In the genomic region with DNA sequence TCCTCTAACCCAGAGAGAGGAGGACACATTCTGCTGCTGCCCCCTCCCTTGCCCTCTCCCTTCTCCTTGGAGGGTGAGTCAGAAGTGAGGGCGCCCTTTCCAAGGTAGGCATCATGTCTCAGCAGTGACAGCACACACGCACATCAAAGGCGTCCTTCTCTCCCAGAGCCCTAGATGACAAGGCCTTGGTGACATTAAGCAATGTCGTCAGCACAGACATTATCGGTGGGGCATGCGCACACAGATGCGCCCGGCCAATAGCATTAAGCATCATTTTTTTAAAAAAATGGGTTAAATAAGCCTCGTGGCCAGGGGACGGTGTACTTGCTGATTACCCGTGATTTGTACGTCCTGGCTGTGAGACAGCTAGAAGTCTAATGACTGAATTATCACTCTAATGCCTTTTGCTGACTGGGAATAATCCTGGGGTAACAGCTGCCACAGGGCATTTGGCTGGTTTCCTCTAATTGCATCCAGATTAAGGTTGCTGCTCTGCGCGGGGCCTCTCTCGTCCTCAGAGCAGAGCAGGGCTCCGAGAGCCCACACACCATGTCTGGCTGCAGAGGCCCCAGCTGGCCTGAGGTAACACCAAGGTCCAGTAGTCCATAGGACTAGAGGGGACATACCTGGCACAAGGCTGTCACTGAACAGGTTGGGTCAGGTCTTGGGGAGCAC, we compare ENCODE assay signal across 11 mouse cellular contexts. TPM values are rescaled to one million over a fixed set of nuclear protein-coding genes. Genes with fewer than 3 reads are reported as not detected.
DNase-seq lines count a peak whose midpoint lies in the region; ATAC-seq and TF ChIP-seq lines count a peak whose summit lies in the region.
"Had no signal": no experiment of that assay in that cellular context is flagged by ENCODE, and none has a peak within 500 bp of the region (broad histone marks: within the 10 kb centered on the region; RNA-seq: fewer than 3 reads in every experiment).

No protein-coding gene starts in this region.

- no peak for ATAC-seq in embryonic facial prominence, embryonic 11.5 days (replicated peaks; ENCODE audit: insufficient number of reproducible peaks, low FRiP score, low TSS enrichment, low read depth)
- ATAC-seq in hindbrain, postnatal 0 days: no peak
- 0 out of 2 replicates have a peak, but pooled peaks have one; percentile 48 for ATAC-seq in midbrain, postnatal 0 days (ENCODE audit: low FRiP score)

- no peak for TF ChIP-seq CTCF in hindbrain, postnatal 0 days (IDR thresholded peaks at IDR 0.05; ENCODE audit: low read depth)
- TF ChIP-seq CTCF in midbrain, postnatal 0 days (IDR thresholded peaks at IDR 0.05): no peak

- WGBS in embryonic facial prominence, embryonic 11.5 days: 31% methylated on average over 16 of the region's 16 CpGs
- 46% methylated on average over 16 of the region's 16 CpGs for WGBS in hindbrain, postnatal 0 days
- 36% methylated on average over 16 of the region's 16 CpGs for WGBS in midbrain, postnatal 0 days

- H3K4me1 ChIP-seq in embryonic facial prominence, embryonic 11.5 days (ENCODE audit: control insufficient read depth, insufficient read depth, low read length): peaks cover 8% of the 10 kb centered on the region
- H3K4me1 ChIP-seq in hindbrain, postnatal 0 days (ENCODE audit: insufficient read depth, low read length): no peaks in the 10 kb centered on the region
- H3K4me1 ChIP-seq in midbrain, postnatal 0 days (ENCODE audit: insufficient read depth, low read length): no peaks in the 10 kb centered on the region

- H3K4me3 ChIP-seq in embryonic facial prominence, embryonic 11.5 days (ENCODE audit: low read depth, low read length): no peak overlapping the region
- no peak overlapping the region for H3K4me3 ChIP-seq in hindbrain, postnatal 0 days (ENCODE audit: low read length)
- H3K4me3 ChIP-seq in midbrain, postnatal 0 days (ENCODE audit: low read depth, low read length): no peak overlapping the region

- no peaks in the 10 kb centered on the region for H3K36me3 ChIP-seq in embryonic facial prominence, embryonic 11.5 days (replicated peaks; ENCODE audit: control insufficient read depth, insufficient read depth, low read depth, low read length)
- peaks cover 20% of the 10 kb centered on the region for H3K36me3 ChIP-seq in hindbrain, postnatal 0 days (ENCODE audit: insufficient read depth, low read length)
- peaks cover 25% of the 10 kb centered on the region for H3K36me3 ChIP-seq in midbrain, postnatal 0 days (ENCODE audit: insufficient read depth, low read length)

- H3K27me3 ChIP-seq in embryonic facial prominence, embryonic 11.5 days (ENCODE audit: control insufficient read depth, insufficient read depth, low read length): no peaks in the 10 kb centered on the region
- H3K27me3 ChIP-seq in hindbrain, postnatal 0 days (ENCODE audit: insufficient read depth, low read length): no peaks in the 10 kb centered on the region
- no peaks in the 10 kb centered on the region for H3K27me3 ChIP-seq in midbrain, postnatal 0 days (ENCODE audit: insufficient read depth, low read length)

- no peak overlapping the region for H3K9ac ChIP-seq in embryonic facial prominence, embryonic 11.5 days (replicated peaks; ENCODE audit: low read length)
- no peak overlapping the region for H3K9ac ChIP-seq in hindbrain, postnatal 0 days (replicated peaks; ENCODE audit: low read length)
- no peak overlapping the region for H3K9ac ChIP-seq in midbrain, postnatal 0 days (replicated peaks; ENCODE audit: low read length, poor library complexity, severe bottlenecking)

- H3K4me2 ChIP-seq in embryonic facial prominence, embryonic 11.5 days (ENCODE audit: low read depth, low read length): no peak overlapping the region
- no peak overlapping the region for H3K4me2 ChIP-seq in hindbrain, postnatal 0 days (ENCODE audit: low read depth, low read length)
- no peak overlapping the region for H3K4me2 ChIP-seq in midbrain, postnatal 0 days (ENCODE audit: low read depth, low read length, poor library complexity, severe bottlenecking)

- H3K27ac ChIP-seq in embryonic facial prominence, embryonic 11.5 days (replicated peaks; ENCODE audit: low read depth, low read length): 0 out of 2 replicates have a peak overlapping the region, but pooled peaks have one; percentile 8
- H3K27ac ChIP-seq in hindbrain, postnatal 0 days: peak overlapping the region; percentile 46; the same call in 1 of the 2 replicates
- peak overlapping the region; percentile 13; the same call in 1 of the 2 replicates for H3K27ac ChIP-seq in midbrain, postnatal 0 days (ENCODE audit: low read depth, low read length)

- no peaks in the 10 kb centered on the region for H3K9me3 ChIP-seq in embryonic facial prominence, embryonic 11.5 days (replicated peaks; ENCODE audit: control insufficient read depth, low read length)
- no peaks in the 10 kb centered on the region for H3K9me3 ChIP-seq in hindbrain, postnatal 0 days (ENCODE audit: low read length)
- no peaks in the 10 kb centered on the region for H3K9me3 ChIP-seq in midbrain, postnatal 0 days (ENCODE audit: low read length)

- DNase-seq in adrenal gland, postnatal 14 days: peak; percentile 86
- DNase-seq in embryonic facial prominence, embryonic 11.5 days (ENCODE audit: low spot score): peak; percentile 65
- peak; percentile 58 for DNase-seq in hindbrain, postnatal 0 days (ENCODE audit: low spot score)
- peak; percentile 53 for DNase-seq in midbrain, postnatal 0 days (ENCODE audit: low spot score)
- no peak for DNase-seq in T-cell, adult 2 months (ENCODE audit: low spot score)
- no peak for DNase-seq in gastrocnemius, postnatal 14 days
- no peak for DNase-seq in cerebellum, adult 11 months
- DNase-seq: cerebellum, postnatal 14 days; heart, postnatal 14 days; kidney, postnatal 14 days; lung, adult 2 months had no signal

- intact Hi-C loops in gastrocnemius, postnatal 14 days (cut with DNase I; ENCODE audit: low total_unique reads): no loop called here

RNA-seq across cellular contexts. Expression of gene Cbx4, which starts 58.9 kb away (rescaled TPM):
- total RNA-seq in adrenal gland, postnatal 14 days (2021): 105 and 156 TPM in 2 replicates
- 4.4 and 4.8 TPM in 2 replicates for polyA plus RNA-seq in embryonic facial prominence, embryonic 11.5 days (2014; fragmentation: Nextera tagmentation; extraction: Ambion mirVana)
- 33.6 and 41.3 TPM in 2 replicates for total RNA-seq in hindbrain, postnatal 0 days (2014; rRNA removed)
- 22.4 and 23.7 TPM in 2 replicates for polyA plus RNA-seq in hindbrain, postnatal 0 days (2015; fragmentation: Nextera tagmentation; extraction: Ambion mirVana)
- total RNA-seq in midbrain, postnatal 0 days (2014; rRNA removed): 48.6 and 53.4 TPM in 2 replicates
- 30.5 TPM in 2 replicates for polyA plus RNA-seq in midbrain, postnatal 0 days (2015; fragmentation: Nextera tagmentation; extraction: Ambion mirVana)
- total RNA-seq in gastrocnemius, postnatal 14 days (2021): 1 to 10 TPM; 4.7 to 5.9 TPM

Comparison
In these comparisons a context has a peak if more than half of its experiments do, and no peak if none do; other contexts are left out.
1. DNase-seq: peak in adrenal gland, postnatal 14 days (single experiment), embryonic facial prominence, embryonic 11.5 days (single experiment), hindbrain, postnatal 0 days (single experiment) and midbrain, postnatal 0 days (single experiment); none in T-cell, adult 2 months (single experiment), gastrocnemius, postnatal 14 days (single experiment) and cerebellum, adult 11 months (single experiment).
2. Peak in every context shown above with its lines, with median percentiles within 50 percentile points of each other: H3K27ac ChIP-seq.